Mouse (Mus musculus): Measurements from ENCODE around the gene Cdrt4. TPM values are rescaled to one million over a fixed set of nuclear protein-coding genes. Genes with fewer than 3 reads are reported as not detected.
A peak's percentile ranks its signal among the peaks of the same experiment; 100 is the strongest.

The Cdrt4 gene
- polyA plus RNA-seq (2012; rRNA removed) = 0.52 TPM in 1 of 2 replicates, not detected in the other
- 0.36 and 0.58 TPM in 2 replicates for polyA plus RNA-seq (2014; fragmentation: Nextera tagmentation; extraction: Ambion mirVana)

GRCm38 (mm10) chr11:62951012-62951411, at the start of gene Cdrt4:
TSS of gene Cdrt4 (plus strand) at chr11:62951193.
- no peak for DNase-seq (ENCODE audit: low spot score)

GRCm38 (mm10) chr11:62901699-62902323, 49.2 kb upstream of the Cdrt4 start:
- ATAC-seq (ENCODE audit: low FRiP score, low read depth) = peak; percentile 83
- no peak overlapping the region for H3K27ac ChIP-seq (replicated peaks; ENCODE audit: low read depth, low read length)

More at GRCm38 (mm10) chr11:62951012-62951411, at the start of gene Cdrt4:
- no peak for TF ChIP-seq POLR2A (IDR thresholded peaks at IDR 0.05; ENCODE audit: borderline replicate concordance, extremely low read depth, insufficient read depth, insufficient read length)
- Histone ChIP-seq H3K4me1 (ENCODE audit: control insufficient read depth, insufficient read depth, low read length) (no peaks in the 10 kb centered on the region), H3K4me2 (replicated peaks; ENCODE audit: low read depth, low read length, severe bottlenecking) (no peak within 1 kb of the TSS), H3K27me3 (ENCODE audit: control insufficient read depth, insufficient read depth, low read length) (no peaks in the 10 kb centered on the region), H3K36me3 (ENCODE audit: control insufficient read depth, insufficient read depth, low read length) (no peaks in the 10 kb centered on the region), H3K9me3 (ENCODE audit: control insufficient read depth, low read length) (peaks cover 3% of the 10 kb centered on the region; the same call in 1 of the 2 replicates), H3K9ac (ENCODE audit: low read depth, low read length, severe bottlenecking) (no peak within 1 kb of the TSS), H3K4me3 (replicated peaks; ENCODE audit: low read length) (no peak within 1 kb of the TSS), H3K27ac (replicated peaks; ENCODE audit: low read depth, low read length) (no peak within 1 kb of the TSS)
- ATAC-seq (ENCODE audit: low FRiP score, low read depth) = no peak
- 74% methylated on average over 3 of the region's 3 CpGs for WGBS

DNA sequence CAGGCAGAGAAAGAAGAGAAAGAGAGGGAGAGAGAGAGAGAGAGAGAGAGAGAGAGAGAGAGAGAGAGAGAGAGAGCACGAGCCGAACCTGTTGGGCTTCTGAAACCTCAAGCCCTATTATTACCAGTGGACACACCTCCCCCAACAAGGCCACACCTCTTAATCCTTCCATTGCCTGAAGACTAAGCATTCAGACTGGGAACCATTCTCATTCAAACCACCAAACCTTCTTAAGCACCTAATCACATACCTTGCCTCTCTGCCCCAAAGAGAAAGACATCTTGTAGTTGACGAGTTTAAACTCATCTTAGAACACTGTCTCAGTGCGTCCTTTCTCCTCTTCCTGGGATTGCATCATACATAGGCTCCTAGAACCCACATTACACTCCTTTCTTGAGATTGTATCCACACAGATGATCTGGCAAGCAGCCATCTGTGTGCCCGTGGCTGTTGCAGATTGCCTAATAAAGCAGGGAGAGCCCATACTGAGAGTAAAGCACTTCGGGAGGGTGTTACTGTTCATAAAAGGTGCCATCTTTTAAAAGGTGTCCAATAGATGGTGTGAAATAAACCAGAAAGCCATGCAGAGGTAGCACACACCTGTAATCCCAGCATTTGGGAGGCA, 47.0 kb upstream of the Cdrt4 start:
- no peak for TF ChIP-seq POLR2A (IDR thresholded peaks at IDR 0.05; ENCODE audit: borderline replicate concordance, extremely low read depth, insufficient read depth, insufficient read length)
- ATAC-seq (ENCODE audit: low FRiP score, low read depth) = no peak

More at GRCm38 (mm10) chr11:62901699-62902323, 49.2 kb upstream of the Cdrt4 start:
- Histone ChIP-seq H3K4me1 (ENCODE audit: control insufficient read depth, insufficient read depth, low read length) (0 out of 2 replicates have a peak, but pooled peaks cover 4% of the 10 kb centered on the region), H3K9ac (ENCODE audit: low read depth, low read length, severe bottlenecking) (no peak overlapping the region), H3K9me3 (ENCODE audit: control insufficient read depth, low read length) (no peaks in the 10 kb centered on the region), H3K27me3 (ENCODE audit: control insufficient read depth, insufficient read depth, low read length) (no peaks in the 10 kb centered on the region), H3K4me3 (replicated peaks; ENCODE audit: low read length) (no peak overlapping the region), H3K36me3 (ENCODE audit: control insufficient read depth, insufficient read depth, low read length) (0 out of 2 replicates have a peak, but pooled peaks cover 2% of the 10 kb centered on the region), H3K4me2 (replicated peaks; ENCODE audit: low read depth, low read length, severe bottlenecking) (no peak overlapping the region)
- DNase-seq (ENCODE audit: low spot score) = peak; percentile 90
- TF ChIP-seq POLR2A (IDR thresholded peaks at IDR 0.05; ENCODE audit: borderline replicate concordance, extremely low read depth, insufficient read depth, insufficient read length) = no peak
- WGBS = 34% methylated on average over 12 of the region's 12 CpGs

DNA sequence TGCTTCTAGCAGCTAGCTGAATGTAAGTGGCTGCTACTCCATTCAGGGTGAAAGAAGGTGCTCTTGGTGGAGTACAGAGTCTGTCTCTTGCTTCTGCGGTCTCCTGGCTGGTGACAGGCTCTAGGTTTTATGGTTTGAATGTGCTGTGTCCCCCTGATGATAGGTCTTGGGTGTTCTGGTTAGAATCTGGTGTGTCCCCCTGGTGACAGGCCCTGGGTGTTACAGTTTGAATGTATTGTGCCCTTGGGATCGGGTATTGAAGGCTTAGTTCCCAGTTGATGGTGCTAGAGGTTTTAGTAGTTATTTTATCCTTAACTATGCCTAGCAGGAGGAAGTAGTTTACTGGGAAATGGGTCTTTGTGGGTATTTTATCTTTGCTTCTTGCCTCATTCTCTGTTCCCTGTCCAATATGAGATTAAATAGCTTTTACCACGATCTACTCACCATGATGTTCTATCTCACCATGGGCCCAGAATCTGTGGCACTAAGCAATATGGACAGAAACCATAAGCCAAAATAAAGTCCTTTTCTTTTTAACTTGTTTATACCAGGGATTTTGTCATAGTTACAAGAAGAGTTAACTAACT, 41.2 kb upstream of the Cdrt4 start:
- H3K9ac ChIP-seq (ENCODE audit: low read depth, low read length, severe bottlenecking) = no peak overlapping the region
- no peak for TF ChIP-seq POLR2A (IDR thresholded peaks at IDR 0.05; ENCODE audit: borderline replicate concordance, extremely low read depth, insufficient read depth, insufficient read length)
- H3K9me3 ChIP-seq (ENCODE audit: control insufficient read depth, low read length) = no peaks in the 10 kb centered on the region
- peaks cover 4% of the 10 kb centered on the region; the same call in 1 of the 2 replicates for H3K4me1 ChIP-seq (ENCODE audit: control insufficient read depth, insufficient read depth, low read length)
- H3K36me3 ChIP-seq (ENCODE audit: control insufficient read depth, insufficient read depth, low read length) = no peaks in the 10 kb centered on the region
- no peak for DNase-seq (ENCODE audit: low spot score)
- H3K27me3 ChIP-seq (ENCODE audit: control insufficient read depth, insufficient read depth, low read length) = no peaks in the 10 kb centered on the region
- no peak for ATAC-seq (ENCODE audit: low FRiP score, low read depth)
- WGBS = 72% methylated on average over 3 of the region's 3 CpGs
- no peak overlapping the region for H3K4me2 ChIP-seq (replicated peaks; ENCODE audit: low read depth, low read length, severe bottlenecking)
- H3K4me3 ChIP-seq (replicated peaks; ENCODE audit: low read length) = no peak overlapping the region
- no peak overlapping the region for H3K27ac ChIP-seq (replicated peaks; ENCODE audit: low read depth, low read length)

More for the DNA sequence above, 47.0 kb upstream of the Cdrt4 start:
- Histone ChIP-seq H3K27me3 (ENCODE audit: control insufficient read depth, insufficient read depth, low read length) (no peaks in the 10 kb centered on the region), H3K36me3 (ENCODE audit: control insufficient read depth, insufficient read depth, low read length) (no peaks in the 10 kb centered on the region), H3K4me2 (replicated peaks; ENCODE audit: low read depth, low read length, severe bottlenecking) (no peak overlapping the region), H3K9ac (ENCODE audit: low read depth, low read length, severe bottlenecking) (no peak overlapping the region), H3K4me3 (replicated peaks; ENCODE audit: low read length) (no peak overlapping the region), H3K27ac (replicated peaks; ENCODE audit: low read depth, low read length) (no peak overlapping the region), H3K4me1 (ENCODE audit: control insufficient read depth, insufficient read depth, low read length) (0 out of 2 replicates have a peak, but pooled peaks cover 4% of the 10 kb centered on the region), H3K9me3 (ENCODE audit: control insufficient read depth, low read length) (no peaks in the 10 kb centered on the region)
- no peak for DNase-seq (ENCODE audit: low spot score)
- WGBS = 66% methylated on average over 6 of the region's 6 CpGs

DNA sequence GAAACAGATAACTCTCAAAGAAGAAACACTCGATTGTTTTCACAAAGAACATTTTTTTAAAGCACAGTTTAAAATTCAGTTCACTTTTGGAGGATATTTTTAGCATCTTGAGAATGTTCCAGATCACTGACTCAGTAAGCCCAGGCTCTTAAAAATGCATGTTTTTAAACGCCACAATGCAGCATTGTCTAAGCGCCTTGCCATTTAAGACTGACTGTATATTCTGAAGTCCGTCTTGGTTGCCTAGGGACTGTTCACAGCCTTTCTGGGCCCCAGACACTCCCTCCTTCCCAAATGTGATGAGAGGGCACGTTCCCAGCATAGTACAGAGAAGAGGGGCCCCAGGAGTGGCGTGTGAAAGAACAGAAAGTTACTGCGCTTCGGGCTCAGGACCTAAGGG, 39.6 kb upstream of the Cdrt4 start:
- H3K9ac ChIP-seq (ENCODE audit: low read depth, low read length, severe bottlenecking) = no peak overlapping the region
- peaks cover 4% of the 10 kb centered on the region; the same call in 1 of the 2 replicates for H3K4me1 ChIP-seq (ENCODE audit: control insufficient read depth, insufficient read depth, low read length)
- no peaks in the 10 kb centered on the region for H3K9me3 ChIP-seq (ENCODE audit: control insufficient read depth, low read length)
- ATAC-seq (ENCODE audit: low FRiP score, low read depth) (no peak), DNase-seq (ENCODE audit: low spot score) (peak; percentile 27)
- H3K36me3 ChIP-seq (ENCODE audit: control insufficient read depth, insufficient read depth, low read length) = no peaks in the 10 kb centered on the region
- 51% methylated on average over 8 of the region's 8 CpGs for WGBS
- H3K27me3 ChIP-seq (ENCODE audit: control insufficient read depth, insufficient read depth, low read length) = no peaks in the 10 kb centered on the region
- H3K4me2 ChIP-seq (replicated peaks; ENCODE audit: low read depth, low read length, severe bottlenecking) = no peak overlapping the region
- H3K4me3 ChIP-seq (replicated peaks; ENCODE audit: low read length) = no peak overlapping the region
- 0 out of 2 replicates have a peak overlapping the region, but pooled peaks have one; percentile 39 for H3K27ac ChIP-seq (replicated peaks; ENCODE audit: low read depth, low read length)
- no peak for TF ChIP-seq POLR2A (IDR thresholded peaks at IDR 0.05; ENCODE audit: borderline replicate concordance, extremely low read depth, insufficient read depth, insufficient read length)

Data from limb, embryonic 14.5 days (tissue).